Mouse (Mus musculus) thymus, adult 2 months (tissue): ENCODE data around the gene Iqsec2.

Experiments used
- CTCF ChIP-seq: fragments of 200-500 bp; IDR thresholded peaks from 2 replicates; pipeline ENCODE4 v1.5.1; 2012; ENCODE audit warnings: mild to moderate bottlenecking, control low read depth, low read length, moderate library complexity, borderline replicate concordance; ENCODE audit not compliant: control insufficient read depth, poor library complexity, insufficient read depth; ENCODE audit errors: extremely low read depth
- POLR2A ChIP-seq: fragments of 200-500 bp; IDR thresholded peaks from 2 replicates; pipeline ENCODE4 v1.6.1; 2012; ENCODE audit warnings: mild to moderate bottlenecking, low read length, control low read depth, moderate library complexity; ENCODE audit not compliant: control insufficient read depth, poor library complexity, insufficient read depth; ENCODE audit errors: extremely low read depth

DNA sequence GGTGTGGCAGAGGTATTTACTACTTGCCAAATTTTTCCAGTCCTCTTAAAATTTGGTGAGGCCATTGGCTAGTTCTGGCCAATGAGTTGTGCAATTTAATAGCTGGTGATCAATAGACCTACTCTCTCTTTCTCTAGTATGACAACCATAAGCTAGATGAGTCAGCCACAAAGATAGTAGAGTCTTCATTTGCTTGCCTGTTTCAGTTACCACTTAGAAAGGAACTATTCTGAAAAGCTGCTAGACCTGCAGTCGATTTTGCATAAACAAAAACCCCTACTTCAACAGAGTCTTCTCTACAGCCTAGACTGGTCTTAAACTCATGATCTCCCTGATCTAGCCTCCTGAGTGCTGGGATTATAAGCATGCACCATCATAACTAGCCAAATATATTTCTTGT, 22.4 kb upstream of the Iqsec2 start:
- TF ChIP-seq CTCF (no peak), POLR2A (no peak)
